Mouse (Mus musculus): ENCODE results near the gene Glis2.
A peak's percentile ranks its signal among the peaks of the same experiment; 100 is the strongest.
"Not testable (repeated sequence)": the region's sequence is repeated elsewhere in the genome, so short reads cannot be mapped to it uniquely, and the experiment has no call there.

Gene Glis2

GRCm38 (mm10) chr16:4593971-4594813 is at the start of gene Glis2:
Glis2 (plus strand) TSS chr16:4594713.
- no peak for DNase-seq (ENCODE audit: low spot score)

- no peak for DNase-seq (ENCODE audit: low spot score)
Observed at GRCm38 (mm10) chr16:4544845-4545244, 49.7 kb upstream of the Glis2 start.

GRCm38 (mm10) chr16:4546838-4547237 is 47.7 kb upstream of the Glis2 start:
- DNase-seq (ENCODE audit: low spot score): no peak

GRCm38 (mm10) chr16:4547611-4548010 is 46.9 kb upstream of the Glis2 start:
- DNase-seq (ENCODE audit: low spot score): no peak

- DNase-seq (ENCODE audit: low spot score): no peak
Observed at GRCm38 (mm10) chr16:4548953-4549688, 45.4 kb upstream of the Glis2 start.

GRCm38 (mm10) chr16:4551056-4551455 is 43.5 kb upstream of the Glis2 start:
- peak; percentile 38 for DNase-seq (ENCODE audit: low spot score)

GRCm38 (mm10) chr16:4551885-4552284 is 42.6 kb upstream of the Glis2 start:
- DNase-seq (ENCODE audit: low spot score): no peak

- DNase-seq (ENCODE audit: low spot score): peak; percentile 29
Observed at GRCm38 (mm10) chr16:4552829-4553550, 41.5 kb upstream of the Glis2 start.

- no peak for DNase-seq (ENCODE audit: low spot score)
Observed at GRCm38 (mm10) chr16:4555555-4555954, 39.0 kb upstream of the Glis2 start.

GRCm38 (mm10) chr16:4557085-4557484 is 37.4 kb upstream of the Glis2 start:
- no peak for DNase-seq (ENCODE audit: low spot score)

GRCm38 (mm10) chr16:4557949-4558348 is 36.6 kb upstream of the Glis2 start:
- peak; percentile 45 for DNase-seq (ENCODE audit: low spot score)

- peak; percentile 76 for DNase-seq (ENCODE audit: low spot score)
Observed at GRCm38 (mm10) chr16:4558384-4558979, 36.0 kb upstream of the Glis2 start.

GRCm38 (mm10) chr16:4558980-4559631 is 35.4 kb upstream of the Glis2 start:
- peak; percentile 51 for DNase-seq (ENCODE audit: low spot score)

GRCm38 (mm10) chr16:4559715-4560144 is 34.8 kb upstream of the Glis2 start, which contains the start of gene Tfap4:
Tfap4 (minus strand) TSS chr16:4559854.
- peak; percentile 76 for DNase-seq (ENCODE audit: low spot score)

- DNase-seq (ENCODE audit: low spot score): peak; percentile 70
Observed at GRCm38 (mm10) chr16:4560145-4560952, 34.2 kb upstream of the Glis2 start.

GRCm38 (mm10) chr16:4567912-4568311 is 26.6 kb upstream of the Glis2 start:
- DNase-seq (ENCODE audit: low spot score): peak; percentile 83

GRCm38 (mm10) chr16:4570737-4571136 is 23.8 kb upstream of the Glis2 start:
- DNase-seq (ENCODE audit: low spot score): no peak

GRCm38 (mm10) chr16:4576038-4576437 is 18.5 kb upstream of the Glis2 start:
- no peak for DNase-seq (ENCODE audit: low spot score)

GRCm38 (mm10) chr16:4576873-4577272 is 17.6 kb upstream of the Glis2 start:
- DNase-seq (ENCODE audit: low spot score): no peak

GRCm38 (mm10) chr16:4578630-4579029 is 15.9 kb upstream of the Glis2 start:
- no peak for DNase-seq (ENCODE audit: low spot score)

GRCm38 (mm10) chr16:4581179-4581578 is 13.3 kb upstream of the Glis2 start:
- not testable (repeated sequence) for DNase-seq (ENCODE audit: low spot score)

Measured in ovary, postnatal 14 days (tissue).